Mouse (Mus musculus): ENCODE data around the gene Olfr1388.
"Not testable (repeated sequence)": the region's sequence is repeated elsewhere in the genome, so short reads cannot be mapped to it uniquely, and the experiment has no call there.

DNA sequence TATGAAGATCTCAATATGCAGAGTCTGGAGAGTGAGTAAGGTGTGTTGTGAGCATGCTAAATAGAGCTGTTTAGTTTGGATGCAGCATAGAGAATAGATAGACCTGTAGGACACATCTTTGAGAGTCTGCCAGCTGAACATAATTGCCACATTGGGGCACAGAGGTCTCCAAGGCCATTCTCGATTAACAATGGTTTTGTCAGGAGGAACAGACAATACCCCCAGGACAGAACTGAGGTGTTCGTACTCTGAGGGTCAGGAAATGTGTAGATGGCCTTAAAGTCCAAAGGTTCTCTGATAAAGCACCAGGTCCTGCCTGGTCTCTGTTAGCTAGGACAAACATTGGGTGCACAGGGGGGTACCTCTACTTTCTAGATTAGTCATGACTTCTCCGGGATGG is 28.3 kb downstream of the Olfr1388 start, which contains the start of gene Olfr1386:
- not testable (repeated sequence) for TF ChIP-seq MAX (IDR thresholded peaks at IDR 0.05; ENCODE audit: low read length); MYC (IDR thresholded peaks at IDR 0.05; ENCODE audit: low read depth, low read length); NELFE (IDR thresholded peaks at IDR 0.05; ENCODE audit: low read depth, low read length); EP300 (IDR thresholded peaks at IDR 0.05; ENCODE audit: low read depth in 1 of 2, low read length in 2 of 2); ZKSCAN1 (IDR thresholded peaks at IDR 0.05; ENCODE audit: low read depth, low read length); CHD2 (IDR thresholded peaks at IDR 0.05; ENCODE audit: low read length); RCOR1 (IDR thresholded peaks at IDR 0.05; ENCODE audit: low read depth, low read length); CTCF (IDR thresholded peaks at IDR 0.05 in 2 of 3, conservative IDR thresholded peaks at IDR 0.05 in 1 of 3; ENCODE audit: control insufficient read depth in 1 of 3, insufficient read depth in 1 of 3, low read depth in 2 of 3, low read length in 3 of 3, poor library complexity in 1 of 3, severe bottlenecking in 1 of 3); HCFC1 (IDR thresholded peaks at IDR 0.05; ENCODE audit: low read depth, low read length); POLR2A (IDR thresholded peaks at IDR 0.05; ENCODE audit: control insufficient read depth in 1 of 2, insufficient read depth in 1 of 2, low read depth in 1 of 2, low read length in 2 of 2, poor library complexity in 1 of 2); TAL1 (IDR thresholded peaks at IDR 0.05; ENCODE audit: low read length); ZMIZ1 (IDR thresholded peaks at IDR 0.05; ENCODE audit: low read depth, low read length); GATA1 (IDR thresholded peaks at IDR 0.05; ENCODE audit: low read depth, low read length); NRF1 (IDR thresholded peaks at IDR 0.05; ENCODE audit: insufficient read depth, low read depth, low read length, poor library complexity, severe bottlenecking)
